Mouse (Mus musculus) midbrain, embryonic 13.5 days (tissue): Measurements from ENCODE around the gene Kif26b. TPM values are rescaled to one million over a fixed set of nuclear protein-coding genes. Genes with fewer than 3 reads are reported as not detected.

Source experiments
- ATAC-seq: fragments of 200-750 bp; cut with Nextera tagmentation; 2 replicates; pipeline ENCODE4 v1.8.0; 2017; ENCODE audit warnings: mild to moderate bottlenecking, moderate TSS enrichment, moderate library complexity
- H3K27ac ChIP-seq: fragments of 300-500 bp; sonication (generic); 2 replicates; pipeline ENCODE4 v1.5.1; 2015; ENCODE audit warnings: inconsistent platforms, mild to moderate bottlenecking, moderate library complexity
- H3K27me3 ChIP-seq: fragments of 300-500 bp; sonication (generic); 2 replicates; pipeline ENCODE4 v1.6.1; 2015; ENCODE audit warnings: mild to moderate bottlenecking, inconsistent platforms
- H3K36me3 ChIP-seq: fragments of 300-500 bp; sonication (generic); 2 replicates; pipeline ENCODE4 v1.6.1; 2015; ENCODE audit warnings: mild to moderate bottlenecking, inconsistent platforms
- H3K4me1 ChIP-seq: fragments of 300-500 bp; sonication (generic); replicated peaks from 2 replicates; pipeline ENCODE4 v1.6.1; 2015; ENCODE audit warnings: inconsistent platforms
- H3K4me2 ChIP-seq: fragments of 300-500 bp; sonication (generic); replicated peaks from 2 replicates; pipeline ENCODE4 v1.6.1; 2015; ENCODE audit warnings: moderate library complexity, mild to moderate bottlenecking, inconsistent platforms
- H3K4me3 ChIP-seq: fragments of 300-500 bp; sonication (generic); replicated peaks from 2 replicates; pipeline ENCODE4 v1.5.1; 2015; ENCODE audit warnings: mild to moderate bottlenecking, inconsistent platforms
- H3K9ac ChIP-seq: fragments of 300-500 bp; sonication (generic); replicated peaks from 2 replicates; pipeline ENCODE4 v1.6.1; 2015; ENCODE audit warnings: mild to moderate bottlenecking, inconsistent platforms
- H3K9me3 ChIP-seq: fragments of 300-500 bp; sonication (generic); 2 replicates; pipeline ENCODE4 v1.6.1; 2016; ENCODE audit warnings: mild to moderate bottlenecking, inconsistent platforms
- WGBS: fragments of 180-500 bp; shearing (Covaris S2); methylation state at CpG from one replicate; pipeline ENCODE4 v1.1.7; 2015; 5-methylcytosine and 5-hydroxymethylcytosine counted together
- polyA plus RNA-seq: library from polyadenylated mRNA; unstranded; fragments of >200 nt; fragmentation: Nextera tagmentation; extraction: Ambion mirVana; gene quantifications from 2 replicates; pipeline ENCODE4 v1.2.1, GENCODE M21; 2015

Kif26b gene
- polyA plus RNA-seq, 1 experiment from 2014 or later = 5.7 TPM

GRCm38 (mm10) chr1:178876926-178877325 lies 348.0 kb downstream of the Kif26b start:
- no peak overlapping the region for H3K27ac ChIP-seq
- WGBS = 41% methylated on average over 2 of the region's 2 CpGs
- ATAC-seq = 0 out of 2 replicates have a peak, but pooled peaks have one; percentile 48

GRCm38 (mm10) chr1:178878676-178879075 lies 349.8 kb downstream of the Kif26b start:
- Histone ChIP-seq H3K36me3 (no peaks in the 10 kb centered on the region), H3K4me1 (0 out of 2 replicates have a peak, but pooled peaks cover 3% of the 10 kb centered on the region), H3K4me3 (no peak overlapping the region), H3K9ac (no peak overlapping the region), H3K9me3 (no peaks in the 10 kb centered on the region), H3K4me2 (no peak overlapping the region), H3K27ac (no peak overlapping the region), H3K27me3 (no peaks in the 10 kb centered on the region)
- no peak for ATAC-seq
- WGBS = 86% methylated on average over 1 of the region's 1 CpGs

More at GRCm38 (mm10) chr1:178876926-178877325, 348.0 kb downstream of the Kif26b start:
- Histone ChIP-seq H3K36me3 (no peaks in the 10 kb centered on the region), H3K9ac (no peak overlapping the region), H3K9me3 (no peaks in the 10 kb centered on the region), H3K4me2 (no peak overlapping the region), H3K4me1 (0 out of 2 replicates have a peak, but pooled peaks cover 3% of the 10 kb centered on the region), H3K27me3 (no peaks in the 10 kb centered on the region), H3K4me3 (no peak overlapping the region)

GRCm38 (mm10) chr1:178880905-178881304 lies 352.0 kb downstream of the Kif26b start:
- Histone ChIP-seq H3K9me3 (no peaks in the 10 kb centered on the region), H3K4me1 (0 out of 2 replicates have a peak, but pooled peaks cover 3% of the 10 kb centered on the region), H3K4me2 (no peak overlapping the region), H3K36me3 (no peaks in the 10 kb centered on the region), H3K9ac (no peak overlapping the region), H3K4me3 (no peak overlapping the region), H3K27ac (no peak overlapping the region), H3K27me3 (no peaks in the 10 kb centered on the region)
- no peak for ATAC-seq
- 88% methylated on average over 7 of the region's 7 CpGs for WGBS

- no peaks in the 10 kb centered on the region for H3K36me3 ChIP-seq
- H3K9me3 ChIP-seq = no peaks in the 10 kb centered on the region
- H3K4me1 ChIP-seq = 0 out of 2 replicates have a peak, but pooled peaks cover 3% of the 10 kb centered on the region
- H3K9ac ChIP-seq = no peak overlapping the region
- H3K27ac ChIP-seq = no peak overlapping the region
- H3K27me3 ChIP-seq = no peaks in the 10 kb centered on the region
- H3K4me3 ChIP-seq = no peak overlapping the region
- WGBS = 76% methylated on average over 5 of the region's 5 CpGs
- no peak overlapping the region for H3K4me2 ChIP-seq
- ATAC-seq = 0 out of 2 replicates have a peak, but pooled peaks have one; percentile 20
These were observed 357.7 kb downstream of the Kif26b start for GRCm38 (mm10) chr1:178886671-178887070.

DNA sequence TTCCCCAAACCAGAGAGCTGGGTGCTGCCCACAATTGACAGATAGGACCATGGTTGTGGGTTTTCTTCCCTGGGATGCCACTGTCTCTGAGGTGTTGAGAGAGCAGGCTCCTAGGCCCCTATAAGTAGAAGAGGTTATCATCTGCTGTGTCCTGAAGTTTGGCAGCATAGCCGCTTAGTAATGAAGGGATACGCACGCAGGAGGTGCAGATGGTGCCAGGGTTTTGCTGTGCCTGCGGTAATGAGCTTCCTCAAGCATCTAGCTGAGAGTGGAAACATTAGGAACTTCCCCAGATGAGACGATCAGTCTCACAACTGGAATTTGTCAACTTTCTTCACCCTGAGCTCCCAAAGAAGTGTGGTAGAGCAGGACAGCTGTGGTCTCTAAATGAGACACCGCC lies 363.5 kb downstream of the Kif26b start:
- 91% methylated on average over 6 of the region's 6 CpGs for WGBS
- no peak overlapping the region for H3K27ac ChIP-seq
- ATAC-seq = no peak
- H3K27me3 ChIP-seq = no peaks in the 10 kb centered on the region
- no peaks in the 10 kb centered on the region for H3K4me1 ChIP-seq
- no peak overlapping the region for H3K4me2 ChIP-seq
- H3K4me3 ChIP-seq = no peak overlapping the region
- no peaks in the 10 kb centered on the region for H3K36me3 ChIP-seq
- H3K9ac ChIP-seq = no peak overlapping the region
- H3K9me3 ChIP-seq = no peaks in the 10 kb centered on the region

GRCm38 (mm10) chr1:178893229-178894080 lies 364.5 kb downstream of the Kif26b start:
- H3K9me3 ChIP-seq = no peaks in the 10 kb centered on the region
- no peaks in the 10 kb centered on the region for H3K27me3 ChIP-seq
- no peaks in the 10 kb centered on the region for H3K36me3 ChIP-seq
- H3K27ac ChIP-seq = no peak overlapping the region
- H3K4me2 ChIP-seq = no peak overlapping the region
- no peak overlapping the region for H3K4me3 ChIP-seq
- H3K4me1 ChIP-seq = no peaks in the 10 kb centered on the region
- H3K9ac ChIP-seq = no peak overlapping the region
- 0 out of 2 replicates have a peak, but pooled peaks have one; percentile 37 for ATAC-seq
- WGBS = 82% methylated on average over 11 of the region's 11 CpGs

- H3K27me3 ChIP-seq = no peaks in the 10 kb centered on the region
- no peak overlapping the region for H3K9ac ChIP-seq
- H3K4me3 ChIP-seq = no peak overlapping the region
- ATAC-seq = no peak
- H3K36me3 ChIP-seq = no peaks in the 10 kb centered on the region
- H3K27ac ChIP-seq = no peak overlapping the region
- H3K9me3 ChIP-seq = no peaks in the 10 kb centered on the region
- no peak overlapping the region for H3K4me2 ChIP-seq
- WGBS = 95% methylated on average over 3 of the region's 3 CpGs
- no peaks in the 10 kb centered on the region for H3K4me1 ChIP-seq
These were observed 365.1 kb downstream of the Kif26b start for GRCm38 (mm10) chr1:178894081-178894401.

GRCm38 (mm10) chr1:178895674-178896073 lies 366.7 kb downstream of the Kif26b start:
- WGBS = 91% methylated on average over 4 of the region's 4 CpGs
- H3K4me2 ChIP-seq = no peak overlapping the region
- no peak overlapping the region for H3K27ac ChIP-seq
- no peaks in the 10 kb centered on the region for H3K9me3 ChIP-seq
- H3K27me3 ChIP-seq = no peaks in the 10 kb centered on the region
- no peaks in the 10 kb centered on the region for H3K36me3 ChIP-seq
- no peak overlapping the region for H3K4me3 ChIP-seq
- no peak for ATAC-seq
- no peak overlapping the region for H3K9ac ChIP-seq
- no peaks in the 10 kb centered on the region for H3K4me1 ChIP-seq

DNA sequence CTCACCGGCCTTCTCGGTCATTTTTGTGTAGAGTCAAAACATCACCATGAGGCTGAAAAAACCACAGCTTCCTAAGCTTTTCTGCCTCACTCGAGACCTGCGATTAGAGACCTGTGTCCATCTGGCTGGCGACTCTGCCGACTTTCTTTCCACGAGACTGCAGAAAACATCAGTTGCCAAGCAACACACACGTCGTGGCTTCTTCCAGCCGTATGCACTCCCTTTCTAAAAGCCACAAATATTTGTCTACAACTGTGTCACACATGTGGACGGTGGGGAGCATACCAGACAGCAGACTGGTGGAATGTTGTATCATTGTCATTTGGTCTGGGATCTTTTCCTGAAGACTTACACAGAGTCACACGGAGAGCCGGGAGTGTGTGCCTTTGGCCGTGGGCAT lies 382.0 kb downstream of the Kif26b start:
- Histone ChIP-seq H3K9ac (no peak overlapping the region), H3K27ac (0 out of 2 replicates have a peak overlapping the region, but pooled peaks have one; percentile 47), H3K36me3 (peaks cover 5% of the 10 kb centered on the region; the same call in 1 of the 2 replicates), H3K27me3 (peaks cover 4% of the 10 kb centered on the region), H3K9me3 (no peaks in the 10 kb centered on the region), H3K4me3 (no peak overlapping the region), H3K4me2 (no peak overlapping the region), H3K4me1 (peaks cover 25% of the 10 kb centered on the region)
- ATAC-seq = no peak
- WGBS = 63% methylated on average over 14 of the region's 14 CpGs

DNA sequence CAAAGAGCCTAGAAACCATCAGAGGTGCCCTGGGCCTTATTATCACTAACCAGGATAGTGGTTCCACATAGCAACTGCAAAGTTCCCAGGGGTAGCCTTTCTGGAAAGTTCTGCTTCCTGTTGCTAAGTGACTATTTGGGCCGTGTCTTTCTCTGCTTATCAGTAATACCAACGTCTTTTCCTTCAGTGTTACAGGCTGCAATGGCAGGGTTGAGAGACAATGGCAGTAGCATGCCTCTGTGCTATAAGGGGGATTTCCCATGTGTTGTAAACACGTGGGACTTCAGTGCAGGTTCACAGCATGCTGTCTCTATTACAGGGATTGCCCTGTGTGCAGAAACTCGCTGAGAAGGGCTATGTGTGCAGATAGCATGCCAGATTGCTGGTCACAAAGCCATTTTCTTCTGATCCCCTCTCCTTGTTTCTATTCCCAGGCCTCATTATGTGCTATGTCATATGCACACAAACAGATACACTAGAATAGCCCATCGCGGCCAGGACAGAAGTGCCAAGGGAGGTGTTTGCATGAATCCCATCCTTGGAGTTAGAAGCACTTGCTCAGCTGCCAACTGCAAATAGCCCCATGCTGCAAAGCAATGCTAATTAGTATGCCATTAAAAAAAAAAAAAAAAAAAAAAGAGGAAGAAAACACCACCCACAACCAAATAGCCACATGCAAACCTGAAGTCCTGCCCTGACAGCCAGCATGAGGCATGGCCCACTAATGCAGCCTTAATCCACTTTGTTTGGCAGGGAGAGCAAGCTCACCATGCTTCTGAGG lies 384.2 kb downstream of the Kif26b start:
- Histone ChIP-seq H3K36me3 (peaks cover 13% of the 10 kb centered on the region; the same call in 1 of the 2 replicates), H3K4me2 (no peak overlapping the region), H3K9me3 (no peaks in the 10 kb centered on the region), H3K4me3 (no peak overlapping the region), H3K4me1 (peaks cover 37% of the 10 kb centered on the region), H3K27ac (no peak overlapping the region; the same call in 1 of the 2 replicates), H3K27me3 (peaks cover 15% of the 10 kb centered on the region), H3K9ac (no peak overlapping the region)
- no peak for ATAC-seq
- WGBS = 52% methylated on average over 6 of the region's 6 CpGs

DNA sequence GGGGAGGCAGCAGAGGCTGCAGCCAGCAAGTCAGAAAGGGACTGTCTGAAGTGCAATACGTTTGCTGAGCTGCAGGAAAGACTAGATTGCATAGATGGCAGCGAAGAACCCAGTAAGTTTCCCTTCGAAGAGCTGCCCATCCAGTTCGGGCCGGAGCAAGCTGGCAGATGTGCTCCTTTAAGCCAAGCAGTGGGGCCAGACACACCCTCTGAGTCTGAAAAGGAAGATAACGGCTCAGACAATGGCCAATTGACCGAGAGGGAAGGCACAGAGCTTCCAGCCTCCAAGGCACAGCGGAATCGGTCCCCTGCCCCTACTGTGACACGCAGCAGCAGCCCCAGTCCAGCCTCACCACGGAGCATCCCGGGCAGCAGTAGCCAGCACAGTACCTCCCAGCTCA lies 386.1 kb downstream of the Kif26b start:
- Histone ChIP-seq H3K27me3 (peaks cover 17% of the 10 kb centered on the region), H3K9me3 (no peaks in the 10 kb centered on the region), H3K4me1 (peaks cover 43% of the 10 kb centered on the region), H3K9ac (no peak overlapping the region), H3K36me3 (peaks cover 13% of the 10 kb centered on the region; the same call in 1 of the 2 replicates), H3K4me3 (no peak overlapping the region), H3K4me2 (no peak overlapping the region), H3K27ac (no peak overlapping the region)
- no peak for ATAC-seq
- whole genome bisulfite sequencing = 44% methylated on average over 12 of the region's 12 CpGs
